ENCODE assay signal across 22 mouse cellular contexts in the genomic region with DNA sequence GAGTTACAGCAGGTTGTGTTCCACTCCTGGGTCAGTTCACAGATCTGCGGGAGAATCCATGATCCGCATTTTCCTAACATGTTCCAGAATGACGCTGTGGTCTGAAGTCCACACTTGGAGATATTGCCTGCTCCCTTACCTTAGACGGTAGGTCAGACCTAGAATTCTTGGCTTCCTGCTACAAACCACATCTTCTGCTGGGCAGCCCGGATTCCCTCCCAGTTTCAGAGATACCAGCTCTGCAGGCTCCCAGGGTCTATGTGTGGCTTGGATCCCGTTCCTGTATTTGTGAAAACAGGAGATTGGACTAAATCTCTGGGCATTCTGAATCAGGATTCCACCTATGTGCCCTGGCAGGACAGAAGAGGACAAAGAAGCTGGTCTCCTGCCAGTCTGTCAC.
DNase-seq lines count a peak whose midpoint lies in the region; ATAC-seq and TF ChIP-seq lines count a peak whose summit lies in the region.
"Had no signal": no experiment of that assay in that cellular context is flagged by ENCODE, and none has a peak within 500 bp of the region (broad histone marks: within the 10 kb centered on the region; RNA-seq: fewer than 3 reads in every experiment).

No protein-coding gene starts in this region.

- intact Hi-C loops in gastrocnemius, adult 2 months (cut with DNase I), result loop anchor here (1.0 to 5.0 kb wide), 3 partner anchors 58 to 208 kb away; no protein-coding TSS in a partner anchor
- intact Hi-C loops in heart, postnatal 36 days (cut with DNase I), result no loop called here

- H3K27me3 ChIP-seq in heart, embryonic 10.5 days (ENCODE audit: insufficient read depth, poor library complexity, severe bottlenecking), result no peaks in the 10 kb centered on the region
- no peaks in the 10 kb centered on the region for H3K27me3 ChIP-seq in heart, postnatal 0 days (ENCODE audit: control insufficient read depth, insufficient read depth, low read length)
- H3K27me3 ChIP-seq: embryonic facial prominence, embryonic 13.5 days; embryonic facial prominence, embryonic 15.5 days; forebrain, embryonic 12.5 days had no signal

- no peaks in the 10 kb centered on the region for H3K9me3 ChIP-seq in heart, embryonic 10.5 days
- H3K9me3 ChIP-seq in heart, postnatal 0 days (replicated peaks; ENCODE audit: control insufficient read depth, low read length), result no peaks in the 10 kb centered on the region
- H3K9me3 ChIP-seq: embryonic facial prominence, embryonic 13.5 days; embryonic facial prominence, embryonic 15.5 days; forebrain, embryonic 10.5 days; forebrain, embryonic 12.5 days had no signal

- no peak for TF ChIP-seq EP300 in heart, postnatal 0 days (IDR thresholded peaks at IDR 0.05; ENCODE audit: low read depth)

- no peaks in the 10 kb centered on the region for H3K36me3 ChIP-seq in heart, embryonic 10.5 days
- H3K36me3 ChIP-seq in heart, postnatal 0 days (replicated peaks; ENCODE audit: control insufficient read depth, insufficient read depth, low read length), result no peaks in the 10 kb centered on the region
- H3K36me3 ChIP-seq: embryonic facial prominence, embryonic 13.5 days; embryonic facial prominence, embryonic 15.5 days; forebrain, embryonic 10.5 days; forebrain, embryonic 12.5 days had no signal

- peak overlapping the region; percentile 92 for H3K27ac ChIP-seq in gastrocnemius, adult 2 months
- no peak overlapping the region for H3K27ac ChIP-seq in heart, embryonic 10.5 days
- 0 out of 2 replicates have a peak overlapping the region, but pooled peaks have one; percentile 13 for H3K27ac ChIP-seq in heart, postnatal 0 days (ENCODE audit: low read depth)
- H3K27ac ChIP-seq: embryonic facial prominence, embryonic 13.5 days; embryonic facial prominence, embryonic 15.5 days; forebrain, embryonic 10.5 days; forebrain, embryonic 12.5 days had no signal

- ATAC-seq in heart, postnatal 0 days (ENCODE audit: insufficient read depth, low read depth), result no peak
- ATAC-seq: forebrain, embryonic 14.5 days had no signal

- 87% methylated on average over 6 of the region's 6 CpGs for WGBS in heart, embryonic 10.5 days
- WGBS in heart, postnatal 0 days, result 81% methylated on average over 6 of the region's 6 CpGs

- 0 out of 2 replicates have a peak, but pooled peaks cover 11% of the 10 kb centered on the region for H3K4me1 ChIP-seq in heart, embryonic 10.5 days
- peaks cover 18% of the 10 kb centered on the region for H3K4me1 ChIP-seq in heart, postnatal 0 days (ENCODE audit: control insufficient read depth, insufficient read depth)
- H3K4me1 ChIP-seq: embryonic facial prominence, embryonic 13.5 days; embryonic facial prominence, embryonic 15.5 days; forebrain, embryonic 10.5 days; forebrain, embryonic 12.5 days had no signal

- no peak for TF ChIP-seq CTCF in gastrocnemius, adult 2 months (IDR thresholded peaks at IDR 0.05)
- TF ChIP-seq CTCF in heart, postnatal 0 days (IDR thresholded peaks at IDR 0.05; ENCODE audit: low read depth), result no peak

- H3K4me3 ChIP-seq in gastrocnemius, adult 2 months, result peak overlapping the region; percentile 21; the same call in 1 of the 2 replicates
- H3K4me3 ChIP-seq in heart, embryonic 10.5 days, result no peak overlapping the region
- H3K4me3 ChIP-seq in heart, postnatal 0 days (ENCODE audit: low read depth, low read length), result no peak overlapping the region
- H3K4me3 ChIP-seq: embryonic facial prominence, embryonic 13.5 days; embryonic facial prominence, embryonic 15.5 days; erythroblast, embryonic 14.5 days; forebrain, embryonic 10.5 days; forebrain, embryonic 12.5 days had no signal

- no peak overlapping the region for H3K4me2 ChIP-seq in heart, postnatal 0 days (ENCODE audit: low read depth, low read length)
- H3K4me2 ChIP-seq: embryonic facial prominence, embryonic 13.5 days; embryonic facial prominence, embryonic 15.5 days; forebrain, embryonic 12.5 days had no signal

- no peak overlapping the region for H3K9ac ChIP-seq in heart, postnatal 0 days (replicated peaks; ENCODE audit: low read depth, low read length)
- H3K9ac ChIP-seq: embryonic facial prominence, embryonic 13.5 days; embryonic facial prominence, embryonic 15.5 days; forebrain, embryonic 12.5 days had no signal

- no peak for DNase-seq in gastrocnemius, adult 2 months
- no peak for DNase-seq in gastrocnemius, postnatal 10 days
- DNase-seq in heart, embryonic 10.5 days (ENCODE audit: low spot score), result peak; percentile 61
- DNase-seq in heart, postnatal 36 days, result no peak
- DNase-seq in heart, postnatal 0 days (ENCODE audit: low spot score), result no peak
- no peak for DNase-seq in heart, adult 9 months (ENCODE audit: low spot score in 2 of 2)
- DNase-seq: adrenal gland, adult 2 months; adrenal gland, postnatal 10 days; adrenal gland, postnatal 25 days; cerebellum, adult 11 months; cerebellum, adult 18-20 months; cerebellum, adult 8-10 months; cerebellum, adult 9-11 months; cerebellum, postnatal 14 days; cerebellum, postnatal 36 days; embryo, embryonic 11 days had no signal
